Mouse (Mus musculus): Measurements from ENCODE around the gene Ddah2. TPM values are rescaled to one million over a fixed set of nuclear protein-coding genes. Genes with fewer than 3 reads are reported as not detected.

The Ddah2 gene
- total and polyA plus RNA-seq, 3 experiments = 8.6 to 11.1 TPM; not detected in 1

DNA sequence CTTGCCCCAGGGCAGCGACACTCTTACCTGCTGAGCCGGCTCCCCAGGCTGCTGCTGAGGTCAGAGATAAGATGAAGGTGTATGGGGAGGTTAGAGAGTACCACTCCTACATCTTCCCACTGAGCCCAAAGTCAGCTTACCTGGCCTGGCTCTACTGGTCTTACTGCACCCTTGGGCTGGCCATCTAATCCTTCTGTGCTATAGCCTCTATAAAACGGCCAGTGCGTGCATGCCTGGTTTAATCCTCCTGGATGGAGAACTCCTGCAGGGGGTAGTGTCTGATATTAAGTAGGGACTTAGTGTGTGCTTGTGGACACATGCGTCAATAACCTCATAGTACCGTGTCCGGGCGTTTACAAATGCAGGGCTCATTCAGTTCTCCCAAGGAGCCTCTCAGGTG is 38.3 kb upstream of the Ddah2 start:
- Histone ChIP-seq H3K9ac (ENCODE audit: control insufficient read depth, low read depth, low read length, poor library complexity, severe bottlenecking) (peak overlapping the region; percentile 63), H3K27ac (ENCODE audit: control insufficient read depth, low read depth, low read length) (peak overlapping the region; percentile 96), H3K4me1 (ENCODE audit: control insufficient read depth in 1 of 2, insufficient read depth in 2 of 2, low read length in 2 of 2) (peaks cover 14 to 54% of the 10 kb centered on the region in 2 experiments), H3K79me2 (ENCODE audit: control insufficient read depth, insufficient read depth, low read length, poor library complexity) (peaks cover 22% of the 10 kb centered on the region), H3K27me3 (ENCODE audit: control insufficient read depth in 1 of 2, insufficient read depth in 2 of 2, low read length in 2 of 2) (no peaks in the 10 kb centered on the region), H3K9me3 (replicated peaks; ENCODE audit: insufficient read depth, low read length) (no peaks in the 10 kb centered on the region), H3K36me3 (ENCODE audit: control insufficient read depth in 1 of 2, insufficient read depth in 2 of 2, low read length in 2 of 2) (peaks cover 0 to 41% of the 10 kb centered on the region in 2 experiments; a peak in 2 of 4 replicates), H3K4me3 (ENCODE audit: control insufficient read depth in 1 of 2, insufficient read depth in 1 of 2, low read depth in 2 of 2, low read length in 2 of 2) (no peak overlapping the region)
- TF ChIP-seq ZKSCAN1 (IDR thresholded peaks at IDR 0.05; ENCODE audit: low read depth, low read length) (no peak), USF1 (IDR thresholded peaks at IDR 0.05; ENCODE audit: low read depth, low read length) (no peak), ZNF384 (IDR thresholded peaks at IDR 0.05; ENCODE audit: low read depth, low read length) (no peak), RCOR1 (IDR thresholded peaks at IDR 0.05; ENCODE audit: low read depth, low read length) (no peak), ZC3H11A (IDR thresholded peaks at IDR 0.05; ENCODE audit: low read depth, low read length) (no peak), USF2 (IDR thresholded peaks at IDR 0.05; ENCODE audit: borderline replicate concordance in 1 of 2, insufficient read depth in 1 of 2, low read depth in 1 of 2, low read length in 2 of 2) (no peak), ETS1 (IDR thresholded peaks at IDR 0.05; ENCODE audit: low read depth, low read length) (no peak), MYC (IDR thresholded peaks at IDR 0.05; ENCODE audit: low read depth, low read length) (no peak)
- DNase-seq (ENCODE audit: low read depth, low spot score) = no peak

DNA sequence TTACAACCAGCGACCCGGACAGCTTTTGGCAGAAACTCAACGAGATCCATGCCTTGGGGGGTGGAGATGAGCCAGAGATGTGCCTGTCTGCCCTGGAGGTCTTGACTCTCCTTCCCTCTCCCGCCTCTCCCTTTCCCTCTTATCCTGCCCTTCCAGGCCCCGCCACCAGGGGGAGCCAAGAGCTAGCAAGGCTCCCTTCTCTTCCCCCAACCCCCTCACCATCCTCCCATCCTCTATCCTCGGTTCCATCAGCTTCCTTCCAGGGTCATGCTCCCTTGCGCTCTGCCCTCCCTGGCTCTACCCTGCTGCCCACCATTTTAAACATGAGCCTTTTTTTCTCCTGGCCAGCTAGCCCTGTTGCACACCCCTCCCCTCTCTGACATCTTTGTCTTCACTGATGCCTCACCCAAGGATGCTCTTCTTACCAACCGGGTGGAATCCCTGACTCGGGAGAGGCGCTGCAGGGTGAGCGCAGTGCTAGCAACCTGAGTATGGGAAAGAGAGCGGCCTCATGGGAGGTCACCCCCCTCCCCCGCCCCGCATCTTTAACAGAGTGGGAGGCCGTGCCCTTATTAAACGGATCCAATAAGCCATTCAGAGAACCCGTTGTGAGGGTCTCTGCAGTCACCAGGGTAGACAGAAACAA is 37.5 kb upstream of the Ddah2 start:
- Histone ChIP-seq H3K9ac (ENCODE audit: control insufficient read depth, low read depth, low read length, poor library complexity, severe bottlenecking) (peak overlapping the region; percentile 66), H3K36me3 (ENCODE audit: control insufficient read depth in 1 of 2, insufficient read depth in 2 of 2, low read length in 2 of 2) (peaks cover 0 to 46% of the 10 kb centered on the region in 2 experiments; a peak in 2 of 4 replicates), H3K9me3 (replicated peaks; ENCODE audit: insufficient read depth, low read length) (no peaks in the 10 kb centered on the region), H3K79me2 (ENCODE audit: control insufficient read depth, insufficient read depth, low read length, poor library complexity) (peaks cover 29% of the 10 kb centered on the region), H3K4me1 (ENCODE audit: control insufficient read depth in 1 of 2, insufficient read depth in 2 of 2, low read length in 2 of 2) (peaks cover 14 to 58% of the 10 kb centered on the region in 2 experiments), H3K4me3 (ENCODE audit: control insufficient read depth in 1 of 2, insufficient read depth in 1 of 2, low read depth in 2 of 2, low read length in 2 of 2) (peak overlapping the region in 1 of 2 experiments; percentile 31; a peak in 1 of 4 replicates), H3K27ac (ENCODE audit: control insufficient read depth, low read depth, low read length) (peak overlapping the region; percentile 96), H3K27me3 (ENCODE audit: control insufficient read depth in 1 of 2, insufficient read depth in 2 of 2, low read length in 2 of 2) (no peaks in the 10 kb centered on the region)
- TF ChIP-seq MAZ (IDR thresholded peaks at IDR 0.05; ENCODE audit: low read depth, low read length) (peak; percentile 15; the same call in 1 of the 2 replicates), POLR2AphosphoS2 (IDR thresholded peaks at IDR 0.05; ENCODE audit: low read length) (peak; percentile 1; the same call in 1 of the 2 replicates), ZC3H11A (IDR thresholded peaks at IDR 0.05; ENCODE audit: low read depth, low read length) (peak; percentile 80), RAD21 (IDR thresholded peaks at IDR 0.05; ENCODE audit: low read depth, low read length) (peak; percentile 84), TBP (IDR thresholded peaks at IDR 0.05; ENCODE audit: low read depth, low read length) (peak; percentile 62; the same call in 1 of the 2 replicates), ETS1 (IDR thresholded peaks at IDR 0.05; ENCODE audit: low read depth, low read length) (peak; percentile 15; the same call in 1 of the 2 replicates), ZKSCAN1 (IDR thresholded peaks at IDR 0.05; ENCODE audit: low read depth, low read length) (no peak), SMC3 (IDR thresholded peaks at IDR 0.05; ENCODE audit: low read depth, low read length) (peak; percentile 90), TAL1 (IDR thresholded peaks at IDR 0.05; ENCODE audit: low read length) (no peak), MXI1 (IDR thresholded peaks at IDR 0.05; ENCODE audit: low read depth, low read length) (peak; percentile 1; the same call in 1 of the 2 replicates), MAFK (IDR thresholded peaks at IDR 0.05; ENCODE audit: borderline replicate concordance, low read depth, low read length) (no peak), EP300 (IDR thresholded peaks at IDR 0.05; ENCODE audit: low read depth in 1 of 2, low read length in 2 of 2) (peak in 1 of 2 experiments; percentile 45; a peak in 1 of 4 replicates), CHD2 (IDR thresholded peaks at IDR 0.05; ENCODE audit: low read length) (peak; percentile 6; the same call in 1 of the 2 replicates), CTCF (IDR thresholded peaks at IDR 0.05 in 2 of 3, conservative IDR thresholded peaks at IDR 0.05 in 1 of 3; ENCODE audit: control insufficient read depth in 1 of 3, insufficient read depth in 1 of 3, low read depth in 2 of 3, low read length in 3 of 3, poor library complexity in 1 of 3, severe bottlenecking in 1 of 3) (peak; percentile 93 to 99 (median 95))
- DNase-seq (ENCODE audit: low read depth, low spot score) = peak; percentile 90

Measured in MEL (cell line).